ENCODE assay signal across 3 mouse cellular contexts in genomic region chrX:32224989-32225388, GRCm38 (mm10). TPM values are rescaled to one million over a fixed set of nuclear protein-coding genes. Genes with fewer than 3 reads are reported as not detected.
"Had no signal": no experiment of that assay in that cellular context is flagged by ENCODE, and none has a peak within 500 bp of the region (broad histone marks: within the 10 kb centered on the region; RNA-seq: fewer than 3 reads in every experiment).

No protein-coding gene starts in this region.

RNA-seq across cellular contexts. Expression of gene Btbd35f2, which starts 53.2 kb away (rescaled TPM):
- total RNA-seq: megakaryocyte, adult 5-6 weeks; megakaryocyte-erythroid progenitor cell, adult 5-6 weeks; neutrophil, adult 5-6 weeks had no signal
